Mouse (Mus musculus) heart, postnatal 25 days (tissue): ENCODE data around the gene Olfr815. TPM values are rescaled to one million over a fixed set of nuclear protein-coding genes. Genes with fewer than 3 reads are reported as not detected.
"Not testable (repeated sequence)": the region's sequence is repeated elsewhere in the genome, so short reads cannot be mapped to it uniquely, and the experiment has no call there.

Experiments
- DNase-seq: peaks from one replicate; pipeline ENCODE4 v3.0.0; 2022; ENCODE audit warnings: low spot score
- intact Hi-C: fragments of 180-260 bp; cut with DNase I; formaldehyde crosslinking; loops from one replicate; pipeline ENCODE4 v1.15.1; 2025
- total RNA-seq, 2 experiments: library from RNA; stranded (reverse); gene quantifications; 2 replicates each; pipeline ENCODE4 v1.2.3; 2021

The Olfr815 gene
- not detected for total RNA-seq

- intact Hi-C loops, DNase-seq: not testable (repeated sequence)
Observed at GRCm38 (mm10) chr10:129905767-129906166, at the start of gene Olfr815. Gene Olfr815, minus strand, starts transcription at chr10:129905867.

GRCm38 (mm10) chr10:129949000-129949399 lies 43.3 kb upstream of the Olfr815 start, which contains the start of gene Olfr818:
Gene Olfr818, minus strand, starts transcription at chr10:129949100.
- no peak for DNase-seq
- intact Hi-C loops, result no loop called here

- intact Hi-C loops, result no loop called here
- no peak for DNase-seq
Observed at GRCm38 (mm10) chr10:129915497-129915896, 9.8 kb upstream of the Olfr815 start, which contains the start of gene Olfr816. Gene Olfr816, minus strand, starts transcription at chr10:129915597.

- no peak for DNase-seq
- intact Hi-C loops, result loop anchor here (2.0 kb wide), 1 partner anchor 17 kb away; no protein-coding TSS in a partner anchor
Observed at GRCm38 (mm10) chr10:129885934-129886333, 19.7 kb downstream of the Olfr815 start.

GRCm38 (mm10) chr10:129885496-129885895 lies 20.2 kb downstream of the Olfr815 start:
- DNase-seq, intact Hi-C loops: not testable (repeated sequence)

- intact Hi-C loops, DNase-seq: not testable (repeated sequence)
Observed at GRCm38 (mm10) chr10:129879751-129880150, 25.9 kb downstream of the Olfr815 start, which contains the start of gene Olfr814. Gene Olfr814, minus strand, starts transcription at chr10:129879851.

GRCm38 (mm10) chr10:129855067-129855466 lies 50.6 kb downstream of the Olfr815 start, which contains the start of gene Olfr813:
Gene Olfr813, plus strand, starts transcription at chr10:129855367.
- intact Hi-C loops, result no loop called here
- no peak for DNase-seq

Other genes with a start within 250 kb of the Olfr815 start
- gene Olfr800, start 248.2 kb downstream of the Olfr815 start, total RNA-seq, result not detected
- gene Olfr801, start 232.0 kb downstream of the Olfr815 start, total RNA-seq, result not detected
- not detected for gene Olfr802, start 217.7 kb downstream of the Olfr815 start, total RNA-seq
- not detected for gene Olfr803, start 211.6 kb downstream of the Olfr815 start, total RNA-seq
- not detected for gene Olfr804, start 202.7 kb downstream of the Olfr815 start, total RNA-seq
- gene Olfr805, start 176.5 kb downstream of the Olfr815 start, total RNA-seq, result not detected
- gene Olfr806, start 163.9 kb downstream of the Olfr815 start, total RNA-seq, result not detected
- gene Olfr807, start 148.1 kb downstream of the Olfr815 start, total RNA-seq, result not detected
- gene Olfr808, start 140.4 kb downstream of the Olfr815 start, total RNA-seq, result not detected
- not detected for gene Olfr809, start 131.2 kb downstream of the Olfr815 start, total RNA-seq
- not detected for gene Olfr810, start 111.0 kb downstream of the Olfr815 start, total RNA-seq
- not detected for gene Olfr811, start 101.5 kb downstream of the Olfr815 start, total RNA-seq
- gene Olfr812, start 59.8 kb downstream of the Olfr815 start, total RNA-seq, result not detected
- gene Olfr813, start 50.5 kb downstream of the Olfr815 start, total RNA-seq, result not detected
- not detected for gene Olfr814, start 26.0 kb downstream of the Olfr815 start, total RNA-seq
- gene Olfr816, start 9.7 kb upstream of the Olfr815 start, total RNA-seq, result not detected
- not detected for gene Olfr818, start 43.2 kb upstream of the Olfr815 start, total RNA-seq
- not detected for gene Olfr819, start 61.4 kb upstream of the Olfr815 start, total RNA-seq
- not detected for gene Olfr247, start 70.3 kb upstream of the Olfr815 start, total RNA-seq
- gene Gm10310, start 79.2 kb upstream of the Olfr815 start, total RNA-seq, result not detected
- not detected for gene Olfr820, start 106.8 kb upstream of the Olfr815 start, total RNA-seq
- gene Olfr821, start 124.5 kb upstream of the Olfr815 start, total RNA-seq, result not detected
- gene Olfr822, start 165.3 kb upstream of the Olfr815 start, total RNA-seq, result not detected
- not detected for gene Olfr823, start 209.5 kb upstream of the Olfr815 start, total RNA-seq
- not detected for gene Olfr824, start 224.1 kb upstream of the Olfr815 start, total RNA-seq